Mouse (Mus musculus) ES-CJ7 (cell line): Measurements from ENCODE around the gene Ovch2.
"Not testable (repeated sequence)": the region's sequence is repeated elsewhere in the genome, so short reads cannot be mapped to it uniquely, and the experiment has no call there.

Experiments used
- DNase-seq: peaks from one replicate; pipeline ENCODE4 v3.0.0; 2011; ENCODE audit warnings: low read depth, low spot score

The Ovch2 gene

GRCm38 (mm10) chr7:107801108-107801507 is at the start of gene Ovch2:
TSS of gene Ovch2 (minus strand) at chr7:107801208.
- DNase-seq, result no peak

GRCm38 (mm10) chr7:107847390-107847789 is 46.4 kb upstream of the Ovch2 start, which contains the start of gene Olfr470:
TSS of gene Olfr470 (minus strand) at chr7:107847490.
- not testable (repeated sequence) for DNase-seq

- DNase-seq, result peak; percentile 51
These were observed 40.7 kb upstream of the Ovch2 start for GRCm38 (mm10) chr7:107841719-107842118.

- DNase-seq, result not testable (repeated sequence)
These were observed 24.4 kb upstream of the Ovch2 start, which contains the start of gene Olfr469 for GRCm38 (mm10) chr7:107825441-107825840. TSS of gene Olfr469 (minus strand) at chr7:107825541.

- not testable (repeated sequence) for DNase-seq
These were observed 22.9 kb upstream of the Ovch2 start for GRCm38 (mm10) chr7:107823867-107824266.

GRCm38 (mm10) chr7:107819442-107819841 is 18.4 kb upstream of the Ovch2 start:
- peak; percentile 30 for DNase-seq

- no peak for DNase-seq
These were observed 11.0 kb upstream of the Ovch2 start, which contains the start of gene Olfr467 for GRCm38 (mm10) chr7:107811963-107812362. TSS of gene Olfr467 (plus strand) at chr7:107812263.

- DNase-seq, result no peak
These were observed 1.1 kb upstream of the Ovch2 start for GRCm38 (mm10) chr7:107802138-107802537.

GRCm38 (mm10) chr7:107796500-107796899 is 4.5 kb downstream of the Ovch2 start:
- DNase-seq, result no peak

- peak; percentile 43 for DNase-seq
These were observed 12.9 kb downstream of the Ovch2 start for GRCm38 (mm10) chr7:107787977-107788620.

- DNase-seq, result peak; percentile 48
These were observed 21.4 kb downstream of the Ovch2 start for GRCm38 (mm10) chr7:107779611-107780010.

GRCm38 (mm10) chr7:107778216-107778615 is 22.8 kb downstream of the Ovch2 start:
- DNase-seq, result no peak

GRCm38 (mm10) chr7:107770812-107771211 is 30.2 kb downstream of the Ovch2 start:
- peak; percentile 45 for DNase-seq

GRCm38 (mm10) chr7:107757308-107758151 is 43.5 kb downstream of the Ovch2 start, which contains the start of gene Cyb5r2:
TSS of gene Cyb5r2 (minus strand) at chr7:107758032.
- peak; percentile 76 for DNase-seq

- no peak for DNase-seq
These were observed 44.3 kb downstream of the Ovch2 start for GRCm38 (mm10) chr7:107756748-107757147.

- DNase-seq, result no peak
These were observed 45.1 kb downstream of the Ovch2 start for GRCm38 (mm10) chr7:107755905-107756304.

- DNase-seq, result peak; percentile 35
These were observed 48.9 kb downstream of the Ovch2 start for GRCm38 (mm10) chr7:107752031-107752520.

GRCm38 (mm10) chr7:107749721-107750120 is 51.3 kb downstream of the Ovch2 start:
- DNase-seq, result no peak

- DNase-seq, result peak; percentile 76
These were observed 51.7 kb downstream of the Ovch2 start for GRCm38 (mm10) chr7:107749270-107749669.

GRCm38 (mm10) chr7:107747954-107748353 is 53.1 kb downstream of the Ovch2 start:
- DNase-seq, result peak; percentile 80

- no peak for DNase-seq
These were observed 53.5 kb downstream of the Ovch2 start for GRCm38 (mm10) chr7:107747476-107747875.

- no peak for DNase-seq
These were observed 55.0 kb downstream of the Ovch2 start for GRCm38 (mm10) chr7:107746036-107746435.
